Mouse (Mus musculus): ENCODE measurements around the gene Pank4. TPM values are rescaled to one million over a fixed set of nuclear protein-coding genes. Genes with fewer than 3 reads are reported as not detected.

The Pank4 gene
- total and polyA plus RNA-seq, 3 experiments = 22.4 to 34.7 (median 27.6) TPM

DNA sequence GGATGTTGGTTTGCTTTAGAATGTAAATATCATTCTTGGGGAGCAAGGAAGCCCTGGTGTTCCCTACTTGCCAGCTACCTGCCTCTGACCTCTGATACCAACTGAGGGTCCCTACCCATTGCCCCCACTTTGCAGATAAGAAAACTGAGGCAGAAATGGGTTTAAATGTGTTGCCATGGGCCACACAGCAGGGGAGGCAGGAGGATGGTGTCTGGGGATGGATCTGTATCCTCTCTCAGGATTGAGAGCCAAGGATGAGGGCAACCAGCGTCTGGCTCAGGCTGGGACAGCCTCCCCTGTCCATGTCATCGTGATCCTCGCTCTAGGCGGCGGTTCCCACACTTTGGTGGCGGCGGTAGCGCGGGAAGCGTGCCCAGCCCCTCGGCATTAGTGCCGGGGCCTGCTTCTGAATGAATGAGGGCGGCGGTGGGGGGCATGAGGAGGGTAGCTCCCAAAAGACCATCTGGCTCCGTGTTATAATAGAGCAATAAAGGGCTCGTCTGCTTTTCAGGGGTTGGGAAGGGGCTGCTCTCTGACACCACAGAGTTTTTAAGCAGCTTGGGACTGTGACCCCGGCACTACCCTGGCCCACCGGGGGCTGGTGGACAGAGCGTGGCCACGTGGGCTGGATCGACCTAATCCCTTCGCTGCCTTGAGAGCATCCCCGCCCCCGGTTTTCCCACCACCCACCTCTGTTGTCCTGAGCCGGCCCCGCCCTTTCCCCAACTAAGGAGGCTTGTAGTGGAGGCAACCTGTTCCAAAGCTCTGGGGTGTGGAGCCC, 11.3 kb upstream of the Pank4 start:
- H3K4me2 ChIP-seq (ENCODE audit: insufficient read depth, low read depth, poor library complexity, severe bottlenecking) = no peak overlapping the region
- no peak overlapping the region for H3K27ac ChIP-seq (ENCODE audit: insufficient read depth, low read depth)
- H3K27me3 ChIP-seq (replicated peaks) = peaks cover 48% of the 10 kb centered on the region
- in situ Hi-C loops (cut with MboI; ENCODE audit: low pct_ligation_motif_present, low pct_unique_long_range_greater_than_20kb, low sequenced_read_pairs) = loop anchor here (25.0 kb wide), 1 partner anchor 285 kb away; the partner anchor contains the start of gene Faap20
- H3K9ac ChIP-seq (ENCODE audit: insufficient read depth, low read depth) = no peak overlapping the region
- H3K36me3 ChIP-seq (replicated peaks in 1 of 2; ENCODE audit: control insufficient read depth in 1 of 2, insufficient read depth in 1 of 2, low read length in 1 of 2) = no peaks in the 10 kb centered on the region
- H3K79me2 ChIP-seq (replicated peaks; ENCODE audit: control insufficient read depth, extremely low read depth, insufficient read depth, poor library complexity, severe bottlenecking) = no peaks in the 10 kb centered on the region
- peaks cover 21 to 62% of the 10 kb centered on the region in 2 experiments for H3K4me1 ChIP-seq (ENCODE audit: control insufficient read depth in 1 of 2, insufficient read depth in 2 of 2)
- no peak for DNase-seq (ENCODE audit: extremely low read depth)
- TF ChIP-seq EP300 (IDR thresholded peaks at IDR 0.05; ENCODE audit: low read length) (no peak), RCOR1 (conservative IDR thresholded peaks at IDR 0.05; ENCODE audit: low read depth, low read length) (no peak), POLR2AphosphoS2 (IDR thresholded peaks at IDR 0.05; ENCODE audit: low read depth, low read length) (no peak), RAD21 (IDR thresholded peaks at IDR 0.05; ENCODE audit: low read depth, low read length) (no peak), UBTF (IDR thresholded peaks at IDR 0.05; ENCODE audit: low read depth, low read length) (no peak), USF2 (conservative IDR thresholded peaks at IDR 0.05; ENCODE audit: low read depth, low read length) (no peak), ZKSCAN1 (IDR thresholded peaks at IDR 0.05; ENCODE audit: borderline replicate concordance, low read depth, low read length) (no peak), E2F4 (IDR thresholded peaks at IDR 0.05; ENCODE audit: insufficient replicate concordance, low read depth, low read length) (no peak), TCF12 (IDR thresholded peaks at IDR 0.05; ENCODE audit: low read depth, low read length) (no peak)
- H3K4me3 ChIP-seq (replicated peaks in 1 of 3; ENCODE audit: low read depth in 2 of 3, low read length in 2 of 3, poor library complexity in 1 of 3) = no peak overlapping the region
- dilution Hi-C loops (cut with MboI; ENCODE audit: extremely low pct_ligation_motif_present, extremely low pct_unique_long_range_greater_than_20kb, low sequenced_read_pairs) = no loop called here
- H3K9me3 ChIP-seq (replicated peaks; ENCODE audit: low read length) = no peaks in the 10 kb centered on the region

DNA sequence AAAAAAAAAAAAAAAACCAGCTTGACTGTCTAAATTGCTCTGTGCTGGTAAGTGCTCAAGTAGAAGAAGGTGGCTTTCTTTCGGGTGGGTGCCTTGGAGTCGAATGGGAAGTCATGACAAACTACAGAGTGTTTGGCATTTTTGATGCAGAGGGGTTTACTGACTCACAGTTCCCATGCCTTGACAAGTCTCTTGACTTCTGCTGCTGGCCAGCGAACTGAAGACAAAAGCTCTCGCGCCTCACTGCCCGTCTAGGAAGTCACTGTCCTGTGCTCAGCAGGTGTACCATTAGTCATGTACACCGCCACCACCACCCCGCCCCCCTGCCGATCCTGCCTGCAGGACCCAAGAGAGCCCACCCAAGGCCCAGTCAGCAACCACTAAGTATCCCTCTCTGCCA, 7.3 kb upstream of the Pank4 start:
- Histone ChIP-seq H3K27ac (ENCODE audit: insufficient read depth, low read depth) (no peak overlapping the region), H3K79me2 (replicated peaks; ENCODE audit: control insufficient read depth, extremely low read depth, insufficient read depth, poor library complexity, severe bottlenecking) (no peaks in the 10 kb centered on the region), H3K36me3 (replicated peaks in 1 of 2; ENCODE audit: control insufficient read depth in 1 of 2, insufficient read depth in 1 of 2, low read length in 1 of 2) (no peaks in the 10 kb centered on the region), H3K4me3 (replicated peaks in 1 of 3; ENCODE audit: low read depth in 2 of 3, low read length in 2 of 3, poor library complexity in 1 of 3) (no peak overlapping the region), H3K9ac (ENCODE audit: insufficient read depth, low read depth) (no peak overlapping the region), H3K4me1 (ENCODE audit: control insufficient read depth in 1 of 2, insufficient read depth in 2 of 2) (peaks cover 13 to 58% of the 10 kb centered on the region in 2 experiments; a peak in 3 of 4 replicates), H3K27me3 (replicated peaks) (peaks cover 60% of the 10 kb centered on the region), H3K9me3 (replicated peaks; ENCODE audit: low read length) (no peaks in the 10 kb centered on the region), H3K4me2 (ENCODE audit: insufficient read depth, low read depth, poor library complexity, severe bottlenecking) (no peak overlapping the region)
- no peak for DNase-seq (ENCODE audit: extremely low read depth)
- dilution Hi-C loops (cut with MboI; ENCODE audit: extremely low pct_ligation_motif_present, extremely low pct_unique_long_range_greater_than_20kb, low sequenced_read_pairs) (no loop called here), in situ Hi-C loops (cut with MboI; ENCODE audit: low pct_ligation_motif_present, low pct_unique_long_range_greater_than_20kb, low sequenced_read_pairs) (loop anchor here (25.0 kb wide), 1 partner anchor 281 kb away; the partner anchor contains the start of gene Faap20)
- TF ChIP-seq ETS1 (conservative IDR thresholded peaks at IDR 0.05; ENCODE audit: low read depth, low read length) (peak; percentile 18; the same call in 1 of the 2 replicates), GABPA (IDR thresholded peaks at IDR 0.05; ENCODE audit: insufficient replicate concordance, low read depth, low read length) (no peak), ZNF384 (IDR thresholded peaks at IDR 0.05; ENCODE audit: low read depth, low read length) (peak; percentile 13)
